Mouse (Mus musculus) CH12.LX (cell line): ENCODE measurements around the gene Atp1a4. TPM values are rescaled to one million over a fixed set of nuclear protein-coding genes. Genes with fewer than 3 reads are reported as not detected.

Source experiments
- DNase-seq: peaks from one replicate; pipeline ENCODE4 v3.0.0-alpha.2; 2013; ENCODE audit errors: extremely low read depth
- H3K27ac ChIP-seq: 2 replicates; pipeline ENCODE4 v1.5.1; 2012; ENCODE audit warnings: low read depth, mild to moderate bottlenecking, control low read depth, moderate library complexity; ENCODE audit not compliant: insufficient read depth
- H3K27me3 ChIP-seq: replicated peaks from 2 replicates; pipeline ENCODE3; 2012; ENCODE audit warnings: inconsistent platforms
- H3K36me3 ChIP-seq, 2 experiments: replicated peaks in 1 of 2; 2 replicates each; pipeline versions ENCODE3 to v1.6.1; 2012; ENCODE audit warnings: inconsistent platforms in 1 of 2, low read length in 1 of 2, mild to moderate bottlenecking in 1 of 2, mixed read lengths in 1 of 2, moderate library complexity in 1 of 2; ENCODE audit not compliant: control insufficient read depth in 1 of 2, insufficient read depth in 1 of 2
- H3K4me1 ChIP-seq, 2 experiments: 2 replicates each; pipeline ENCODE4 v1.6.1; 2012; ENCODE audit warnings: inconsistent platforms in 1 of 2, moderate library complexity in 1 of 2; ENCODE audit not compliant: insufficient read depth in 2 of 2, control insufficient read depth in 1 of 2
- H3K4me2 ChIP-seq: 2 replicates; pipeline ENCODE4 v1.6.1; 2012; ENCODE audit warnings: low read depth, mild to moderate bottlenecking, control low read depth; ENCODE audit not compliant: poor library complexity, insufficient read depth, severe bottlenecking
- H3K4me3 ChIP-seq, 3 experiments: fragments of 150-350 bp in 1 of 3; sonication (generic) in 1 of 3; replicated peaks in 1 of 3; 2 replicates each; pipeline versions ENCODE3 to v1.5.1; 2011 to 2012; ENCODE audit warnings: low read depth in 2 of 3, low read length in 2 of 3, mild to moderate bottlenecking in 2 of 3, moderate library complexity in 2 of 3, control low read depth in 1 of 3, improper control_type of control experiment in 1 of 3, inconsistent platforms in 1 of 3, mixed read lengths in 1 of 3; ENCODE audit not compliant: poor library complexity in 1 of 3
- H3K79me2 ChIP-seq: replicated peaks from 2 replicates; pipeline ENCODE4 v1.6.1; 2012; ENCODE audit warnings: mild to moderate bottlenecking, moderate library complexity; ENCODE audit not compliant: control insufficient read depth, poor library complexity, insufficient read depth, severe bottlenecking; ENCODE audit errors: extremely low read depth
- H3K9ac ChIP-seq: 2 replicates; pipeline ENCODE4 v1.6.1; 2012; ENCODE audit warnings: low read depth, mild to moderate bottlenecking, control low read depth, moderate library complexity; ENCODE audit not compliant: insufficient read depth
- H3K9me3 ChIP-seq: replicated peaks from 2 replicates; pipeline ENCODE3; 2012; ENCODE audit warnings: low read length, inconsistent platforms, mixed read lengths
- E2F4 ChIP-seq: IDR thresholded peaks from 2 replicates; pipeline ENCODE4 v1.6.1; 2011; ENCODE audit warnings: low read depth, low read length, improper control_type of control experiment; ENCODE audit not compliant: insufficient replicate concordance
- ELF1 ChIP-seq: IDR thresholded peaks from 2 replicates; pipeline ENCODE4 v1.6.1; 2014; ENCODE audit warnings: low read depth, mild to moderate bottlenecking, inconsistent platforms, low read length, improper control_type of control experiment
- EP300 ChIP-seq: IDR thresholded peaks from 2 replicates; pipeline ENCODE4 v1.6.1; 2011; ENCODE audit warnings: low read length, improper control_type of control experiment
- HCFC1 ChIP-seq: IDR thresholded peaks from 2 replicates; pipeline ENCODE4 v1.6.1; 2012; ENCODE audit warnings: low read depth, mild to moderate bottlenecking, inconsistent platforms, low read length, improper control_type of control experiment
- IRF4 ChIP-seq: IDR thresholded peaks from 2 replicates; pipeline ENCODE4 v1.6.1; 2014; ENCODE audit warnings: low read depth, mild to moderate bottlenecking, inconsistent platforms, low read length, improper control_type of control experiment
- KAT2A ChIP-seq: IDR thresholded peaks from 2 replicates; pipeline ENCODE4 v1.6.1; 2012; ENCODE audit warnings: low read length, improper control_type of control experiment, inconsistent platforms; ENCODE audit not compliant: insufficient replicate concordance
- MAFK ChIP-seq: IDR thresholded peaks from 2 replicates; pipeline ENCODE4 v1.6.1; 2011; ENCODE audit warnings: low read length, improper control_type of control experiment; ENCODE audit not compliant: insufficient replicate concordance
- MAX ChIP-seq: IDR thresholded peaks from 2 replicates; pipeline ENCODE4 v1.6.1; 2011; ENCODE audit warnings: low read length, improper control_type of control experiment
- MAZ ChIP-seq: IDR thresholded peaks from 2 replicates; pipeline ENCODE4 v1.6.1; 2012; ENCODE audit warnings: low read depth, mild to moderate bottlenecking, inconsistent platforms, low read length, improper control_type of control experiment, moderate library complexity
- MXI1 ChIP-seq: IDR thresholded peaks from 2 replicates; pipeline ENCODE4 v1.6.1; 2011; ENCODE audit warnings: mild to moderate bottlenecking, low read depth, low read length, improper control_type of control experiment
- MYC ChIP-seq: IDR thresholded peaks from 2 replicates; pipeline ENCODE4 v1.6.1; 2011; ENCODE audit warnings: low read depth, mild to moderate bottlenecking, improper control_type of control experiment, low read length
- NELFE ChIP-seq: IDR thresholded peaks from 2 replicates; pipeline ENCODE4 v1.6.1; 2011; ENCODE audit warnings: low read depth, low read length, improper control_type of control experiment
- NRF1 ChIP-seq: IDR thresholded peaks from 2 replicates; pipeline ENCODE4 v1.6.1; 2014; ENCODE audit warnings: low read depth, mild to moderate bottlenecking, inconsistent platforms, low read length, improper control_type of control experiment, moderate library complexity
- POLR2A ChIP-seq: IDR thresholded peaks from 2 replicates; pipeline ENCODE4 v1.6.1; 2011; ENCODE audit warnings: low read depth, mild to moderate bottlenecking, improper control_type of control experiment, low read length
- RCOR1 ChIP-seq: conservative IDR thresholded peaks from 2 replicates; pipeline ENCODE4 v1.6.1; 2012; ENCODE audit warnings: low read depth, mild to moderate bottlenecking, inconsistent platforms, low read length, improper control_type of control experiment
- SMC3 ChIP-seq: IDR thresholded peaks from 2 replicates; pipeline ENCODE4 v1.6.1; 2011; ENCODE audit warnings: low read depth, low read length, improper control_type of control experiment
- TBP ChIP-seq: conservative IDR thresholded peaks from 2 replicates; pipeline ENCODE4 v1.6.1; 2011; ENCODE audit warnings: low read depth, low read length, improper control_type of control experiment
- TCF12 ChIP-seq: IDR thresholded peaks from 2 replicates; pipeline ENCODE4 v1.6.1; 2014; ENCODE audit warnings: low read depth, mild to moderate bottlenecking, inconsistent platforms, low read length, improper control_type of control experiment
- UBTF ChIP-seq: IDR thresholded peaks from 2 replicates; pipeline ENCODE4 v1.6.1; 2012; ENCODE audit warnings: low read depth, mild to moderate bottlenecking, inconsistent platforms, low read length, improper control_type of control experiment, moderate library complexity
- USF1 ChIP-seq: IDR thresholded peaks from 2 replicates; pipeline ENCODE4 v1.6.1; 2014; ENCODE audit warnings: low read depth, mild to moderate bottlenecking, inconsistent platforms, low read length, improper control_type of control experiment
- dilution Hi-C: fragments of 300-500 bp; cut with MboI; formaldehyde crosslinking; loops from 2 replicates; pipeline ENCODE4 v1.14.3; 2020; ENCODE audit warnings: low sequenced_read_pairs; ENCODE audit not compliant: extremely low pct_unique_long_range_greater_than_20kb, extremely low pct_ligation_motif_present
- in situ Hi-C: fragments of 300-500 bp; cut with MboI; formaldehyde crosslinking; loops from 3 replicates; pipeline ENCODE4 v1.14.3; 2019; ENCODE audit warnings: low sequenced_read_pairs, low pct_ligation_motif_present, low pct_unique_long_range_greater_than_20kb, mixed read lengths
- polyA plus RNA-seq: library from polyadenylated mRNA; unstranded; fragments of >175 nt; gene quantifications from 2 replicates; pipeline ENCODE4 v1.2.1, GENCODE M21; 2012; ENCODE audit warnings: low read depth; ENCODE audit not compliant: insufficient read length
- total RNA-seq, 2 experiments: library from RNA; depleted of rRNA; stranded (reverse); fragments of 300-350 nt in 1 of 2; fragments of >200 nt in 1 of 2; gene quantifications; 2 replicates each; pipeline ENCODE4 v1.2.3; 2012 to 2014

Gene Atp1a4
- total and polyA plus RNA-seq, 3 experiments = not detected

GRCm38 (mm10) chr1:172277172-172277571, 19.0 kb upstream of the Atp1a4 start:
- in situ Hi-C loops = no loop called here
- Histone ChIP-seq H3K4me1 (peaks cover 12 to 50% of the 10 kb centered on the region in 2 experiments), H3K27ac (no peak overlapping the region), H3K27me3 (no peaks in the 10 kb centered on the region), H3K4me3 (no peak overlapping the region), H3K9me3 (no peaks in the 10 kb centered on the region), H3K79me2 (no peaks in the 10 kb centered on the region), H3K36me3 (no peaks in the 10 kb centered on the region), H3K4me2 (no peak overlapping the region), H3K9ac (0 out of 2 replicates have a peak overlapping the region, but pooled peaks have one; percentile 1)
- dilution Hi-C loops = no loop called here
- no peak for TF ChIP-seq RCOR1
- TF ChIP-seq HCFC1 = peak; percentile 68
- peak; percentile 79 for TF ChIP-seq EP300
- TF ChIP-seq MAZ = no peak
- TF ChIP-seq ELF1 = peak; percentile 89
- no peak for TF ChIP-seq NELFE
- no peak for TF ChIP-seq UBTF
- peak; percentile 46 for TF ChIP-seq POLR2A
- TF ChIP-seq USF1 = no peak
- 0 out of 2 replicates have a peak, but pooled peaks have one; percentile 32 for TF ChIP-seq MAFK
- 0 out of 2 replicates have a peak, but pooled peaks have one; percentile 47 for TF ChIP-seq TBP
- peak; percentile 92 for TF ChIP-seq IRF4
- TF ChIP-seq TCF12 = peak; percentile 49; the same call in 1 of the 2 replicates
- no peak for TF ChIP-seq NRF1
- 0 out of 2 replicates have a peak, but pooled peaks have one; percentile 14 for TF ChIP-seq MXI1
- peak; percentile 82 for DNase-seq

- H3K27ac ChIP-seq = no peak overlapping the region
- H3K4me2 ChIP-seq = no peak overlapping the region
- H3K79me2 ChIP-seq = no peaks in the 10 kb centered on the region
- peaks cover 10 to 29% of the 10 kb centered on the region in 2 experiments for H3K4me1 ChIP-seq
- no peak overlapping the region for H3K4me3 ChIP-seq
- H3K27me3 ChIP-seq = no peaks in the 10 kb centered on the region
- dilution Hi-C loops (no loop called here), in situ Hi-C loops (no loop called here)
- no peak for DNase-seq
- H3K9me3 ChIP-seq = no peaks in the 10 kb centered on the region
- H3K9ac ChIP-seq = no peak overlapping the region
- H3K36me3 ChIP-seq = no peaks in the 10 kb centered on the region
- TF ChIP-seq KAT2A (no peak), MAX (no peak), E2F4 (no peak), NELFE (no peak), MYC (no peak), TCF12 (no peak), SMC3 (no peak)
These were observed 16.3 kb upstream of the Atp1a4 start for GRCm38 (mm10) chr1:172274547-172274946.
